Mouse (Mus musculus): ENCODE measurements around the gene C3. TPM values are rescaled to one million over a fixed set of nuclear protein-coding genes. Genes with fewer than 3 reads are reported as not detected.

C3 gene
- polyA plus RNA-seq, 1 experiment, result 69.4 TPM

- no peaks in the 10 kb centered on the region for H3K4me1 ChIP-seq (ENCODE audit: control insufficient read depth, insufficient read depth, low read length)
- WGBS, result 80% methylated on average over 6 of the region's 6 CpGs
- no peak overlapping the region for H3K27ac ChIP-seq (ENCODE audit: insufficient read depth, low read depth, low read length)
- peak; percentile 16 for DNase-seq
- no peak overlapping the region for H3K4me3 ChIP-seq (ENCODE audit: insufficient read depth, low read depth, low read length)
- no peaks in the 10 kb centered on the region for H3K27me3 ChIP-seq (replicated peaks; ENCODE audit: control insufficient read depth, insufficient read depth, low read length)
- no peak for TF ChIP-seq POLR2A (IDR thresholded peaks at IDR 0.05; ENCODE audit: low read depth, low read length)
- no peak for TF ChIP-seq CTCF (conservative IDR thresholded peaks at IDR 0.05; ENCODE audit: insufficient read depth, insufficient read length, low read depth, low read length)
- peaks cover 2% of the 10 kb centered on the region; the same call in 1 of the 2 replicates for H3K36me3 ChIP-seq (ENCODE audit: control insufficient read depth, insufficient read depth, low read length)
Observed at GRCm38 (mm10) chr17:57267556-57268126, 39.7 kb upstream of the C3 start.

DNA sequence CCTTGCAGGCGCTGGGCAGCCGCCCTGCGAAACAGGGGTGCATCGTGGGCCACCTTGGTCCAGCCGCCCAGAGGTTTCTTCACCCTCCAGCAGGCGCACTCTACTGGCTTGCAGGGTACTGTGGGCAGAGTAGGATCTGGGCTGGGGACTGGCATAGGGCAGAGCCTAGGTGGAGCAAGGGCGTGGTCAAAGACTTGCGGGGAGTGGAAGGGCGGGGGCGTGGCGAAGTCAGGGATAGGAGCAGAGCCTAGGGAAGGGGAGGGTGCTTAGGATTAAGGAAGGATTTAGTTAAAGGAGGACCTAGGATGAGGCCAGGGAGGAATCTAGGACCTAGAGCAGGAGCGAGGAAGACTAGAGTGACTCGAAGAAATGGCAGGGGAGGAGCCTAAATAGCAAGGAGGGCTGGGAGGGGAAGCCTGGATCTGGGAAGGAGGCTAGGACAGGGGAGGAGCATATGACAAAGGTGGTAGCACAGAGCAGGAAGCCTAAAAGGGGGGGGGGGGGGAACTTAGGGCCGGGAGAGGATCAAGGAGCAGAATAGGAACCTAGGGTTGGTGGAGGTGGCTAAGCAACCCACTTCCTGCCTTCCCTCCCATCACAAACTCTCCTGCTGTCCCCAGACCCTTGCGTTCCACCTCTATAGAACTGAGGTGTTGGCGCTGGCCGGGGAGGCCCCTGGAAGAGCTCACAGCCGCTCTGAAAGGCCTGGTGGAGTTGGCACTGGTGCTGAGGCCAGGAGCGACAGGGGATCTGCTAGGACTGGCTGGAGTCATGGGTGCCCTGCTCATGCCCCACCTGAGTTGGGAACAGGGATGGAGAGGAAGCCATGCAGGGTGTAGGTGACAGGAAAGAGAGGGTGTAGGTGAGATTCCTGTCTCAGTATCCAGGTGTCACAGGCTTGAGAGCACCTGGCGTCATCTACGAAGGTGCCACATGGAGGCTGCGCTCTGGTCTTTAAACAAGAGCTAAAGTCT is 37.3 kb upstream of the C3 start:
- no peak for TF ChIP-seq POLR2A (IDR thresholded peaks at IDR 0.05; ENCODE audit: low read depth, low read length)
- no peak for TF ChIP-seq CTCF (conservative IDR thresholded peaks at IDR 0.05; ENCODE audit: insufficient read depth, insufficient read length, low read depth, low read length)
- 35% methylated on average over 21 of the region's 22 CpGs for WGBS
- H3K36me3 ChIP-seq (ENCODE audit: control insufficient read depth, insufficient read depth, low read length), result peaks cover 2% of the 10 kb centered on the region; the same call in 1 of the 2 replicates
- peak; percentile 94 for DNase-seq
- H3K4me1 ChIP-seq (ENCODE audit: control insufficient read depth, insufficient read depth, low read length), result no peaks in the 10 kb centered on the region
- no peak overlapping the region for H3K27ac ChIP-seq (ENCODE audit: insufficient read depth, low read depth, low read length)
- H3K27me3 ChIP-seq (replicated peaks; ENCODE audit: control insufficient read depth, insufficient read depth, low read length), result no peaks in the 10 kb centered on the region
- no peak overlapping the region; the same call in 1 of the 2 replicates for H3K4me3 ChIP-seq (ENCODE audit: insufficient read depth, low read depth, low read length)

- H3K36me3 ChIP-seq (ENCODE audit: control insufficient read depth, insufficient read depth, low read length), result peaks cover 2% of the 10 kb centered on the region; the same call in 1 of the 2 replicates
- TF ChIP-seq POLR2A (IDR thresholded peaks at IDR 0.05; ENCODE audit: low read depth, low read length) (no peak), CTCF (conservative IDR thresholded peaks at IDR 0.05; ENCODE audit: insufficient read depth, insufficient read length, low read depth, low read length) (no peak)
- no peaks in the 10 kb centered on the region for H3K4me1 ChIP-seq (ENCODE audit: control insufficient read depth, insufficient read depth, low read length)
- no peaks in the 10 kb centered on the region for H3K27me3 ChIP-seq (replicated peaks; ENCODE audit: control insufficient read depth, insufficient read depth, low read length)
- peak; percentile 15 for DNase-seq
- WGBS, result 65% methylated on average over 2 of the region's 2 CpGs
- no peak overlapping the region for H3K27ac ChIP-seq (ENCODE audit: insufficient read depth, low read depth, low read length)
- H3K4me3 ChIP-seq (ENCODE audit: insufficient read depth, low read depth, low read length), result no peak overlapping the region
Observed at GRCm38 (mm10) chr17:57264164-57264563, 36.2 kb upstream of the C3 start.

- H3K36me3 ChIP-seq (ENCODE audit: control insufficient read depth, insufficient read depth, low read length), result peaks cover 2% of the 10 kb centered on the region; the same call in 1 of the 2 replicates
- H3K27me3 ChIP-seq (replicated peaks; ENCODE audit: control insufficient read depth, insufficient read depth, low read length), result no peaks in the 10 kb centered on the region
- DNase-seq, result no peak
- WGBS, result 91% methylated on average over 17 of the region's 17 CpGs
- no peaks in the 10 kb centered on the region for H3K4me1 ChIP-seq (ENCODE audit: control insufficient read depth, insufficient read depth, low read length)
- no peak for TF ChIP-seq POLR2A (IDR thresholded peaks at IDR 0.05; ENCODE audit: low read depth, low read length)
- no peak for TF ChIP-seq CTCF (conservative IDR thresholded peaks at IDR 0.05; ENCODE audit: insufficient read depth, insufficient read length, low read depth, low read length)
- no peak overlapping the region for H3K27ac ChIP-seq (ENCODE audit: insufficient read depth, low read depth, low read length)
- H3K4me3 ChIP-seq (ENCODE audit: insufficient read depth, low read depth, low read length), result no peak overlapping the region
Observed at GRCm38 (mm10) chr17:57262901-57263550, 35.1 kb upstream of the C3 start.

GRCm38 (mm10) chr17:57261796-57262195 is 33.9 kb upstream of the C3 start:
- Histone ChIP-seq H3K27ac (ENCODE audit: insufficient read depth, low read depth, low read length) (no peak overlapping the region), H3K4me1 (ENCODE audit: control insufficient read depth, insufficient read depth, low read length) (no peaks in the 10 kb centered on the region), H3K27me3 (replicated peaks; ENCODE audit: control insufficient read depth, insufficient read depth, low read length) (no peaks in the 10 kb centered on the region), H3K4me3 (ENCODE audit: insufficient read depth, low read depth, low read length) (no peak overlapping the region), H3K36me3 (ENCODE audit: control insufficient read depth, insufficient read depth, low read length) (peaks cover 2% of the 10 kb centered on the region; the same call in 1 of the 2 replicates)
- DNase-seq, result no peak
- WGBS, result 40% methylated on average over 1 of the region's 1 CpGs
- TF ChIP-seq POLR2A (IDR thresholded peaks at IDR 0.05; ENCODE audit: low read depth, low read length) (no peak), CTCF (conservative IDR thresholded peaks at IDR 0.05; ENCODE audit: insufficient read depth, insufficient read length, low read depth, low read length) (no peak)

- no peak overlapping the region for H3K27ac ChIP-seq (ENCODE audit: insufficient read depth, low read depth, low read length)
- WGBS, result 95% methylated on average over 4 of the region's 4 CpGs
- DNase-seq, result no peak
- peaks cover 2% of the 10 kb centered on the region; the same call in 1 of the 2 replicates for H3K36me3 ChIP-seq (ENCODE audit: control insufficient read depth, insufficient read depth, low read length)
- H3K4me3 ChIP-seq (ENCODE audit: insufficient read depth, low read depth, low read length), result no peak overlapping the region
- no peak for TF ChIP-seq CTCF (conservative IDR thresholded peaks at IDR 0.05; ENCODE audit: insufficient read depth, insufficient read length, low read depth, low read length)
- no peak for TF ChIP-seq POLR2A (IDR thresholded peaks at IDR 0.05; ENCODE audit: low read depth, low read length)
- H3K27me3 ChIP-seq (replicated peaks; ENCODE audit: control insufficient read depth, insufficient read depth, low read length), result no peaks in the 10 kb centered on the region
- H3K4me1 ChIP-seq (ENCODE audit: control insufficient read depth, insufficient read depth, low read length), result no peaks in the 10 kb centered on the region
Observed at GRCm38 (mm10) chr17:57261286-57261685, 33.4 kb upstream of the C3 start.
